Mouse (Mus musculus): ENCODE data around the gene Nomo1.

DNA sequence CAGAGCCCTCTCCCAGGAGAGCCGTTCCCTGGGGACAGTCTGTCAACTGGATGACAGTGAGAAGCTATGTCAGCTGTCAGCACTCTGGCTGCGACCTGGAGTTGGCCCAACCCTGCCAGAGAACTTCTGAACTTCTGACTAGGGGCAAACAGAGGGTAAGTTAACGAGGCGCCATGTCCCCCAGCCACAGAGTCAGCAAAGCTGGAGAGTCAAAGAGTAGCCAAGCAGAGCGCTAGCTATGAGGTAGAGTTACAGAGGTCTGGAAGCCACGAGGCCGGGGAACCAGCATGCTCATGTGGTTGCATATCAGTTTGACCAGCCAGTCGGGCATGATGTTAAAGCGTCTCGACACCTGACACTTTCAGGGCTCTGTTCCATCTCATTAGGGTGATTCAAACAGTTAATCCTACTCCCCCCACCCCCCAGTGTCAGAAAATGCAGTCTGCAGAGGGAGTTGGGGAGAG, 82.7 kb downstream of the Nomo1 start:
- TF ChIP-seq POLR2A (IDR thresholded peaks at IDR 0.05; ENCODE audit: low read depth, low read length) (no peak), CTCF (IDR thresholded peaks at IDR 0.05; ENCODE audit: extremely low read depth, insufficient read length, insufficient replicate concordance, low read depth, low read length) (no peak)

Measured in small intestine, adult 2 months (tissue).